Mouse (Mus musculus) urinary bladder, adult 2 months (tissue): ENCODE results near the gene Slc22a30. TPM values are rescaled to one million over a fixed set of nuclear protein-coding genes. Genes with fewer than 3 reads are reported as not detected.
"Not testable (repeated sequence)": the region's sequence is repeated elsewhere in the genome, so short reads cannot be mapped to it uniquely, and the experiment has no call there.

ENCODE experiments used
- DNase-seq: peaks from one replicate; pipeline ENCODE4 v3.0.0; 2022; ENCODE audit warnings: low spot score
- polyA plus RNA-seq: library from polyadenylated mRNA; depleted of rRNA; stranded (reverse); fragments of >200 nt; gene quantifications from 2 replicates; pipeline ENCODE4 v1.2.3, GENCODE M21; 2012; rRNA removed

Slc22a30 gene
- 0.06 TPM in 1 of 2 replicates, not detected in the other for polyA plus RNA-seq

DNA sequence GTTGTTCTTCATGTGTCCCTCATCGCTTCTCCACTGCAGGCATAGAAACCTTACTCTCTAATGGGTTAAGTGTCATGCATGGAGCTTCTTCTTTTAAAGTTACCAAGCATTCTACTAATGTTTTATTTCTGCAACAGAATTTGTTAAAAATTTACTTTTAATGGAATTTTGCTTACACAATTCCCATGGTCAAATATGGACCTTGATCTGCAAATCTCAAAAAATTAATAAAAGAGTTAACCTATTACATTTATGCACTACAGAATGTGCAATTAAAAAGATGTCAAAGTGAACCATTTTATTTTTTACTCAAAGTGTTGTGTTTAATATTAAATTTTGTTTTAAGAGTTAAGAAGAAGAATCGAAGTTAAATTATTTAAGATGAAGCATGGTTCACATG lies at the start of gene Slc22a30:
Slc22a30 (minus strand) TSS at position 101 of the 400 bp plus-strand sequence.
- DNase-seq, result not testable (repeated sequence)

DNA sequence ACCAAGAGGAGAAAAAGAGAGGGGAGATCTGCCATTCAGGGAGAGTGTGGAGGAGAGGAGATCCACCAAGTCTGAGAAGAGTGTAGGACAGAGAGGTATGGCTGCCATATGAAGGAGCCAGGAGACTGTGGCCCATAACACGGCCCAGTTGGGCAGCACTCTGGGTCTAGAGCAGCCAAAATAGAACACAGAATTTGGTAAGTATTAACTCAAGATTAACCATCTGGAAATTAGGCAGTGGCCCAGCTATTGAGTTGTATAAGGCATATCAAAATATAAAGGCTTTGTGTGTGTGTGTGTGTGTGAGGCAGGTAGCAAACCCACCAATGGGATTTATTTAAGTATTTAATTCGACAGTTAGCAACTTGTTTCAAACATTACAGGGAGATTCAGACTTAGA lies 43.4 kb upstream of the Slc22a30 start:
- DNase-seq, result no peak

DNA sequence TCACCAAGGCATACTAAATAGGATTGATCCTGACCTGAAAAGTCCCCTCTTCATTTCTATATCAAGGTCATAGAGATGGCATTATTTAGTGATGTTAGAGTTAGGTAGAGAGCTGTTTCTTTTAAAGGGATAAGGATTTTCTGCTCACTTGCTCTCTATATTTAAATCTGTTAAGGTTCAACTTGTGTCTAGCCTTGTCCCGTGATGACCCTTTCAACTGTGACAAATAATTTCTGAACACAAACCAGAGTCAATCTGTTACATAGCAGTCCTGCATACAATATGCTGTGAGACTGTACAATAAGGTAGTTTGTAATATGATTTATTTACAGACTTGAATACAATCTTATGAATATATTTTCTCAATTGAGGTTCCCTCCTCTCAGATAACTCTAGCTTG lies 42.6 kb upstream of the Slc22a30 start:
- DNase-seq, result no peak

DNA sequence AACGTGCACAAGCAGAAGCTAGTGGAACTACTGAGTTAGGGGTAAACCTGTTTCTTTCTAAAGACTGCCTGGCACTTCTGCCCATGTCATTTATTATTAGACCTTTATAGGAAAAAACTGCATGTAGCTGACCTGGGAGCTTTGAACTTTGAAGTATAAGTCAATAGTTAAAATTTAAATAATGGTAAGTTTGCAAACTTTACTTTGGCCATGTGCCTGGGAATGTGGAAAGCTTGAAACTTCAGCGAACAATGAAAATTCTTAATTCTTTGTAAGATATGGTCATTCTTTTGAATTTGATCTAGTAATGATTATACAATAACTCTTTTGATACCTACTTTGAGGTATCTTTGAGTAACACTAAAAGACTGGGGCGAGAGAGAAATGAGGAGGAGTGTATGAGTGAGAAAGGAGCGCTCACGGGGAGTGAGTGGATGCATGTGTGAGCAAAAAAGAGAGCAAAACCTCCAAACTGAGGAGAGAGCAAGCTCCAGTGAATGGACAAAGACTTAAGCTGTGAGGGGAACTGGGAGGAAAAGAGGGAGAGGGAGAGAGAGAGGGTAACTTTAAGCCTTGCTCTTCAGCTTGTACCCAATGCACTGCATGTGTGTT lies 26.2 kb upstream of the Slc22a30 start:
- no peak for DNase-seq

DNA sequence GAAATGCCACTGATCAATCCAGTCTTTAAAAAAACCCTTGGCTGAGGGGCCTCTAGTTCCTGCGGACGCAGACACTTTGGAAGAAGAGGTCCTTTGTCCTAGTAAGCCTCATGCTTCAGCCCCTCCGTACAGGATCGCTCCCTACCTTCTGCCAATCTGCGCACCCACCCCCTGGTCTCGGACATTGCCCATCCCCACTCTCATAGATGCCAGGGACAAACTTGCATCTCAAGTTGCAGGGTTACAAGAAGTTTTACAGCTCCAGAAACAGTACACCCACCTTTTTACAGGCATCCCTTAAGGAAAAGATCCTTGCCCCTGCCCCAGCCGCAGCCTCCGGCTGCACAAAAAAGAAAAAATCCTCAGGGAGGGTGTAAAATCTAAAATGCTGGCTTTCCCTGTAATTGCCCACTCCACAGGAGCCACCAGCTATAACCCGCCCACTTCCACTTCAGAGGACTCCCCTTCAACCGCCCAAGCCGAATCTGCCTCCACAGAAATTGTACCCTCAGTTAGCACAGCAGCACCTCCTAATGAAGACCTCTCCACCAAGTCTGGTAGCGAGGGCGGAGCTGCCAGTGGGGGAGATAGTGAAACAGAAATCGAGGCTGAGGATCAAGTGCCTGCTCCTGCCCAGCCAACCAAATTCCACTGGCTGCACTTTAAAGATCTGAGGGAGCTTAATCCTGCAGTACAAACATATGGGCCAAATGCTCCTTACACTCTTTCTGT lies 2.5 kb upstream of the Slc22a30 start:
- not testable (repeated sequence) for DNase-seq

Other genes starting within 250 kb of the Slc22a30 start
- gene Slc22a29, start 186.2 kb downstream of the Slc22a30 start, polyA plus RNA-seq, result 0.06 and 0.08 TPM in 2 replicates
- not detected in 2 replicates for gene Slc22a8, start 186.1 kb upstream of the Slc22a30 start, polyA plus RNA-seq
- not detected in 2 replicates for gene Slc22a6, start 212.9 kb upstream of the Slc22a30 start, polyA plus RNA-seq